In the genomic region with DNA sequence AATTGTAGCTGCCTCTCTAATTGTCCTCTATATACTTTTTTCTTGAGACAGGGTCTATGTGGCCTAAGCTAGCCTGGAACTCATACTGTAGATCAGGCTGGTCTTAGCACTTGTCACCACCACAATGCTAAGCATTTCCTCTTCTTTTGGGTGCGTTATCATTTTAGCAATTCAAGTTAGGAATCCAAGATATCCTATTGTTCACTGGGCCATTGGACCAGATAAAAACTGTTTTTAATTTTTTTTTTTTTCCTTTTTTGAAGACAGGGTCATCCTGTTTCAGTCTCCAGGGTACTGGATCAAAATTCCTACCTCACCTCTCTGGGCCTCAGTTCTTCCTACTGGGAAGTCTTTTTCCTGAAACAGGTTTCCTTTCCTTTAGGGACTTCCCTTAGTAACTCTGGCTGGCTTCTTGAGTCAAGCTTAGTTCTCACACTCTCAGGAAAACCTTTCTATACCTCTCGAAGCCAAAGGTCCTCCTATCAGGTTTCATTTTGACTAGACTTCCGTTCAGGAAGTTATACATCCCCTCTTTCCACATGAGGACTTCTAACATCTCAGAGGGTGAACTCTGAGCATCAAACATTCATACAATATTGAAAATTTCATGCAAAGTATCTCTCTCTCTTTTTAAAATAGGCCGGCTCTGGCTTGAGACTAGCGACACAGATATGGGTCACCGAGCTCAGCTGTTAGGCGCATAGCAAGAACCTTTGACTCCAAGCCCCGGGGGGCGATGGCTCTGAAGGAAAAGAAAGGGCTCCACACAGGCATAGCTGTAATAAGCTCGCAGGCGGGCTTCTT, we compare ENCODE assay signal across 8 mouse cellular contexts. TPM values are rescaled to one million over a fixed set of nuclear protein-coding genes. Genes with fewer than 3 reads are reported as not detected.
DNase-seq lines count a peak whose midpoint lies in the region; ATAC-seq and TF ChIP-seq lines count a peak whose summit lies in the region.

No protein-coding gene starts in this region.

- peak overlapping the region; percentile 99 for H3K4me3 ChIP-seq in embryonic facial prominence, embryonic 13.5 days
- H3K4me3 ChIP-seq in intestine, embryonic 16.5 days (ENCODE audit: low read length) = peak overlapping the region; percentile 97
- H3K4me3 ChIP-seq in olfactory bulb, adult 2 months (ENCODE audit: insufficient read depth, low read depth, low read length) = peak overlapping the region; percentile 76

- DNase-seq in cerebellum, adult 8-10 months = peak; percentile 15
- DNase-seq in cerebellum, postnatal 4 days (ENCODE audit: low spot score in 2 of 2) = no peak
- DNase-seq in 3T3-L1 (ENCODE audit: low read depth, low spot score) = peak; percentile 43
- no peak for DNase-seq in urinary bladder, postnatal 14 days (ENCODE audit: low spot score)
- DNase-seq in cerebellum, postnatal 36 days = no peak

- peak overlapping the region; percentile 83 for H3K4me2 ChIP-seq in embryonic facial prominence, embryonic 13.5 days
- peak overlapping the region; percentile 62 for H3K4me2 ChIP-seq in intestine, embryonic 16.5 days (ENCODE audit: low read depth, low read length)

- no peak for TF ChIP-seq POLR2A in olfactory bulb, adult 2 months (IDR thresholded peaks at IDR 0.05; ENCODE audit: insufficient read depth, low read depth, low read length)

- 7% methylated on average over 11 of the region's 11 CpGs for WGBS in embryonic facial prominence, embryonic 13.5 days
- WGBS in intestine, embryonic 16.5 days = 7% methylated on average over 11 of the region's 11 CpGs
- WGBS in olfactory bulb, adult 2 months = 5% methylated on average over 11 of the region's 11 CpGs

- no peak for ATAC-seq in embryonic facial prominence, embryonic 13.5 days (ENCODE audit: insufficient number of reproducible peaks, insufficient read depth, low FRiP score, low TSS enrichment, low read depth)
- no peak for ATAC-seq in intestine, embryonic 16.5 days

- H3K9me3 ChIP-seq in embryonic facial prominence, embryonic 13.5 days = no peaks in the 10 kb centered on the region
- H3K9me3 ChIP-seq in intestine, embryonic 16.5 days (ENCODE audit: control insufficient read depth, low read length) = no peaks in the 10 kb centered on the region

- H3K27ac ChIP-seq in embryonic facial prominence, embryonic 13.5 days = peak overlapping the region; percentile 94
- H3K27ac ChIP-seq in intestine, embryonic 16.5 days (ENCODE audit: low read length) = peak overlapping the region; percentile 96
- no peak overlapping the region; the same call in 1 of the 2 replicates for H3K27ac ChIP-seq in olfactory bulb, adult 2 months (ENCODE audit: insufficient read depth, low read depth, low read length)

- H3K9ac ChIP-seq in embryonic facial prominence, embryonic 13.5 days = peak overlapping the region; percentile 88
- peak overlapping the region; percentile 82 for H3K9ac ChIP-seq in intestine, embryonic 16.5 days (ENCODE audit: low read depth, low read length)

- peaks cover 6% of the 10 kb centered on the region; the same call in 1 of the 2 replicates for H3K36me3 ChIP-seq in embryonic facial prominence, embryonic 13.5 days
- H3K36me3 ChIP-seq in intestine, embryonic 16.5 days (ENCODE audit: control insufficient read depth, insufficient read depth, low read length) = 0 out of 2 replicates have a peak, but pooled peaks cover under 1% of the 10 kb centered on the region

- no peaks in the 10 kb centered on the region for H3K27me3 ChIP-seq in embryonic facial prominence, embryonic 13.5 days
- no peaks in the 10 kb centered on the region for H3K27me3 ChIP-seq in intestine, embryonic 16.5 days (replicated peaks; ENCODE audit: control insufficient read depth, insufficient read depth, low read length)

- peaks cover 17% of the 10 kb centered on the region for H3K4me1 ChIP-seq in embryonic facial prominence, embryonic 13.5 days
- 0 out of 2 replicates have a peak, but pooled peaks cover 5% of the 10 kb centered on the region for H3K4me1 ChIP-seq in intestine, embryonic 16.5 days (ENCODE audit: control insufficient read depth, insufficient read depth, low read length)
- peaks cover 4% of the 10 kb centered on the region for H3K4me1 ChIP-seq in olfactory bulb, adult 2 months (ENCODE audit: control insufficient read depth, insufficient read depth, low read length)

- TF ChIP-seq CTCF in olfactory bulb, adult 2 months (IDR thresholded peaks at IDR 0.05; ENCODE audit: insufficient read depth, low read depth, low read length) = no peak

RNA-seq across cellular contexts. Expression of a gene that starts 0.6 kb away (rescaled TPM):
- polyA plus RNA-seq in embryonic facial prominence, embryonic 13.5 days (2015; fragmentation: Nextera tagmentation; extraction: Ambion mirVana) = 105 and 106 TPM in 2 replicates
- 40.0 and 46.5 TPM in 2 replicates for polyA plus RNA-seq in intestine, embryonic 16.5 days (2015; fragmentation: Nextera tagmentation; extraction: Ambion mirVana)
- not detected in 2 replicates for polyA plus RNA-seq in olfactory bulb, adult 2 months (2012; ENCODE audit: insufficient read depth, insufficient read length, low replicate concordance, missing spikeins)

RNA-seq across cellular contexts. Expression of a gene that starts 0.9 kb away (rescaled TPM):
- 56.3 and 62.4 TPM in 2 replicates for polyA plus RNA-seq in embryonic facial prominence, embryonic 13.5 days (2015; fragmentation: Nextera tagmentation; extraction: Ambion mirVana)
- polyA plus RNA-seq in intestine, embryonic 16.5 days (2015; fragmentation: Nextera tagmentation; extraction: Ambion mirVana) = 36.7 and 36.8 TPM in 2 replicates
- polyA plus RNA-seq in olfactory bulb, adult 2 months (2012; ENCODE audit: insufficient read depth, insufficient read length, low replicate concordance, missing spikeins) = 366 TPM in 1 of 2 replicates, not detected in the other

RNA-seq across cellular contexts. Expression of a gene that starts 23.0 kb away (rescaled TPM):
- 62.7 and 69.7 TPM in 2 replicates for polyA plus RNA-seq in embryonic facial prominence, embryonic 13.5 days (2015; fragmentation: Nextera tagmentation; extraction: Ambion mirVana)
- polyA plus RNA-seq in intestine, embryonic 16.5 days (2015; fragmentation: Nextera tagmentation; extraction: Ambion mirVana) = 37.8 and 41.3 TPM in 2 replicates
- polyA plus RNA-seq in olfactory bulb, adult 2 months (2012; ENCODE audit: insufficient read depth, insufficient read length, low replicate concordance, missing spikeins) = not detected in 2 replicates

Comparison
In these comparisons a context has a peak if more than half of its experiments do, and no peak if none do; other contexts are left out.
1. DNase-seq: peak in cerebellum, adult 8-10 months (single experiment) and 3T3-L1 (single experiment); none in cerebellum, postnatal 4 days (0 of 2), urinary bladder, postnatal 14 days (single experiment) and cerebellum, postnatal 36 days (0 of 2).
2. RNA of a gene that starts 23.0 kb away (polyA plus RNA-seq): 62.7 to 69.7 TPM in embryonic facial prominence, embryonic 13.5 days and 37.8 to 41.3 TPM in intestine, embryonic 16.5 days; not detected in olfactory bulb, adult 2 months; every median in the first group is over 10 times any median in the second.
3. Peak in every context shown above with its lines, with median percentiles within 50 percentile points of each other: H3K4me3 ChIP-seq.